Mouse (Mus musculus) G1E (cell line): ENCODE measurements around the gene Napb. TPM values are rescaled to one million over a fixed set of nuclear protein-coding genes. Genes with fewer than 3 reads are reported as not detected.

ENCODE experiments used
- ATAC-seq: 2 replicates; pipeline ENCODE4 v1.8.0; 2016; ENCODE audit warnings: mild to moderate bottlenecking; ENCODE audit not compliant: insufficient number of reproducible peaks, poor library complexity, low FRiP score, severe bottlenecking; ENCODE audit errors: extremely low read depth
- DNase-seq: peaks from one replicate; pipeline ENCODE4 v3.0.0; 2012; ENCODE audit warnings: low spot score
- H3K27me3 ChIP-seq: 2 replicates; pipeline ENCODE4 v1.6.1; 2012; ENCODE audit warnings: mild to moderate bottlenecking, low read length, inconsistent platforms; ENCODE audit not compliant: insufficient read depth
- H3K36me3 ChIP-seq: replicated peaks from 2 replicates; pipeline ENCODE3; 2012; ENCODE audit warnings: mild to moderate bottlenecking, inconsistent platforms
- H3K4me1 ChIP-seq: 2 replicates; pipeline ENCODE4 v1.6.1; 2012; ENCODE audit warnings: low read depth, low read length, inconsistent platforms, mixed read lengths; ENCODE audit not compliant: insufficient read depth
- H3K4me3 ChIP-seq: 2 replicates; pipeline ENCODE4 v1.5.1; 2012; ENCODE audit warnings: low read depth, mild to moderate bottlenecking, inconsistent platforms, low read length, moderate library complexity, mixed read lengths
- H3K9me3 ChIP-seq: replicated peaks from 2 replicates; pipeline ENCODE4 v1.6.1; 2012; ENCODE audit warnings: inconsistent platforms
- CTCF ChIP-seq: IDR thresholded peaks from 2 replicates; pipeline ENCODE4 v1.5.1; 2012; ENCODE audit warnings: low read depth, low read length, inconsistent platforms, mixed read lengths
- GATA1 ChIP-seq: IDR thresholded peaks from 2 replicates; pipeline ENCODE4 v1.6.1; 2012; ENCODE audit warnings: borderline replicate concordance, low read length, inconsistent platforms, mixed read lengths
- GATA2 ChIP-seq: IDR thresholded peaks from 2 replicates; pipeline ENCODE4 v1.6.1; 2012; ENCODE audit warnings: low read depth, low read length, inconsistent platforms, borderline replicate concordance
- POLR2AphosphoS5 ChIP-seq: IDR thresholded peaks from 2 replicates; pipeline ENCODE4 v1.6.1; 2012; ENCODE audit warnings: low read depth, low read length, inconsistent platforms; ENCODE audit not compliant: insufficient replicate concordance
- TAL1 ChIP-seq: conservative IDR thresholded peaks from 2 replicates; pipeline ENCODE4 v1.6.1; 2012; ENCODE audit warnings: low read depth, low read length, inconsistent platforms, mixed read lengths
- polyA plus RNA-seq: library from polyadenylated mRNA; stranded (reverse); fragments of >175 nt; gene quantifications from 2 replicates; pipeline ENCODE4 v1.2.3, GENCODE M21; 2012
- total RNA-seq, 2 experiments: library from RNA; stranded (forward) in 1 of 2; stranded (reverse) in 1 of 2; fragments of 200-1000 nt in 1 of 2; fragments of >200 nt in 1 of 2; fragmentation: Nextera tagmentation in 1 of 2; gene quantifications; 2 replicates each; pipeline ENCODE4 v1.2.3; 2014 to 2017

Gene Napb
- total and polyA plus RNA-seq, 3 experiments: 0.16 TPM; not detected in 2

DNA sequence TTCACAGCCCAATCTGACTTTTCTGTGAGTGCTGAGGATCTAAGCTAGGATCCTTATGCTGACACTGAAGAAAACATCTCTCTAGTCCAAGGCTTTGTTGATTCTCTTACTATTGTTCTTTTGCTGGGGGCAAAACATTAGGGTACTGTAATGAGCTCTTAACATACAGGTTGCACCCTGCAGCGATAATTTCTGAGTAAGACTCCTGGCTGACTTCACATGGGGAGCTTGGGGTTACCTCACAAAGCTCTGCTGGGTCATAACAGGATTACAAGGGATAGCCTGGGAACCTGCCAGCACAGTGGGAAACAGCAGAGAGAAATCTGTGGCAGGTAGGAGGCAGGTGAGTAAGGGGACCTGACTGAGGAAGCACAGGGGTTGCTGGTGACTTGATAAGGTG is 17.8 kb upstream of the Napb start, which contains the start of gene Cstl1:
Cstl1 (plus strand) TSS at position 301 of the 400 bp plus-strand sequence.
- Histone ChIP-seq H3K4me3 (no peak within 1 kb of the TSS), H3K27me3 (no peaks in the 10 kb centered on the region), H3K4me1 (peaks cover 3% of the 10 kb centered on the region; the same call in 1 of the 2 replicates), H3K36me3 (no peaks in the 10 kb centered on the region), H3K9me3 (no peaks in the 10 kb centered on the region)
- ATAC-seq (no peak), DNase-seq (no peak)
- TF ChIP-seq TAL1: no peak
- TF ChIP-seq POLR2AphosphoS5: no peak
- TF ChIP-seq GATA1: no peak
- TF ChIP-seq CTCF: no peak
- no peak for TF ChIP-seq GATA2

DNA sequence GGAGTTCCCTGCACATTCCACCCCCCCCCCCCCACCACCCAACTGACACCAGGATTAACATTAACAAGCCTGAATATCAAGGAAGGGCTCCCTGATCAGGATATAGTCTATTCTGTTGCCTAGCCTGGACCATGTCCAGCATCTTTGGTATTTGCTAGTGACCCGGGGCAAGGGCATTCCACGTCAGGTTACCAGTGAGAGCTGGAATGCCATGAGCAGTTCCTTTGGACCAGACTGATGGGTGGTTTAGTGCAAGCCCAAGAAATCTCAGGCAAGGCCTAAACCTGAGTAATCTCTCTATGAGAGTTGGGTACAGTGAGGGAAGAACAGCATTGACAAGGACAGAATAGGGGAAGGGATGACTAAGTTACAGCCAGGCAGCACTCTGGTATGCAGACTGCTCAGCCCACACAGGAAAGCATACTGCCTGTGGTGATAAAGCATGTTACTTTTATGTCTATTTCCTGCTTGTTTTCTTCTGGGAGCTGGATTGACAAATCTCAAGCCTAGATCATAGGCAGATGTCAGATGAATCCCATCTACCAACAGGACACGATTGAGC is 11.7 kb upstream of the Napb start:
- Histone ChIP-seq H3K27me3 (peaks cover 2% of the 10 kb centered on the region; the same call in 1 of the 2 replicates), H3K4me3 (no peak overlapping the region), H3K4me1 (no peaks in the 10 kb centered on the region), H3K36me3 (no peaks in the 10 kb centered on the region), H3K9me3 (peaks cover 2% of the 10 kb centered on the region; the same call in 1 of the 2 replicates)
- ATAC-seq (no peak), DNase-seq (no peak)
- TF ChIP-seq CTCF: no peak

DNA sequence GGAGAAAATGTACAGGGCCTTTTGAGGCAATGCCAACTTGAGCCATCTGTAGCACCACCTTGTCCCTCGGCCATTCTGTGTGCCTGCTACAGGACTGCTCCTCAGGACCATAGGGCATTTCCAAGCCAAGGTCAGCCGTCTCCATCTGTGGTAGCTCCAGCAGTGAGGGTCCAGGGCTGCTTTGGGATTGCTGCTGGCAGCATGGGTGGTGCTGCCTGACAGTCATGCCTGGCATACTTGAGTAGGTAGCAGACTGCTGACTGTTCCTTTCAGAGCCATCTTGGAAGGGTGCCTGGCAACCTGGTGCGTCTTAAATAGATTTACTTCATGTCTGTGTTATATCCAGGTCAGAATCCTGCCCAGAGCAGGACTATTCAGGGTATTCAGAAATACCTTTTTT is 10.7 kb upstream of the Napb start:
- Histone ChIP-seq H3K27me3 (peaks cover 2% of the 10 kb centered on the region; the same call in 1 of the 2 replicates), H3K4me3 (no peak overlapping the region), H3K4me1 (no peaks in the 10 kb centered on the region), H3K9me3 (peaks cover 2% of the 10 kb centered on the region; the same call in 1 of the 2 replicates), H3K36me3 (no peaks in the 10 kb centered on the region)
- TF ChIP-seq GATA2 (no peak), GATA1 (no peak), POLR2AphosphoS5 (no peak), TAL1 (no peak), CTCF (no peak)
- DNase-seq (no peak), ATAC-seq (peak; percentile 4; the same call in 1 of the 2 replicates)

DNA sequence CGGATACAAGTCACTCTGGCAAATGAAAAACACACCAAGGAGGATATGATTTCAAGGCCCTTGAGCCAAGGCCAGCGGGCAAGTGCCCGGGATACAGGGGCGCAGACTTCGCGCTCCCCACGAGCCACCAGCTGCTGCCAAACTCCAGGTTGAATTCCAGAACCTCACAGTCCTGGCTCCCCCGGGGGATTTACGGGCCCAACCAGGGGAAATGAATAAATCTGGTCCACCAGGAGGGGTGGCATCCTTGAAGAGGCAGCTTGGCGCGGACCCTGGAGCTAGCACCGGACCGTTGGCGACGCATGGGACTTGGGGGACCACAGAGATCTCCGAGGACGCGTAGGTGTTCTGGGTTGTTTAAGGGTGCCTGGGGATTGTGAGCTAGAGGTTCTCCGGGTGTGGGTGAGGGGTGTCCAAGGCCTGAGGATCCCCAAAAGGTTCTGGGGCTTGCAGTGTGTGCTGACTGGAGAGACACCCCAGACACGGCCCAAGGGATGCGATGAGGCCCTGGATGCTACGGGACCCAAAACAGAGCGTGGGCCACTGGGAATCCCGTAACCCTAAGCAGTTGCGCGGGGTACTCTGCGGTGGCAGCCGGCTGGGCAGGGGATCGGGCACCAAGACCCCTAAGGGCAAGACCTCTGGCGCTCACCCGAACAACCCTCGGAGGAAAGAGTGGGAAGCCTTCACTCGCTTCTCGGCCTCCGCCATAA is 497 bp downstream of the Napb start:
- no peaks in the 10 kb centered on the region for H3K4me1 ChIP-seq
- peaks cover 19% of the 10 kb centered on the region for H3K9me3 ChIP-seq
- H3K27me3 ChIP-seq: no peaks in the 10 kb centered on the region
- TF ChIP-seq TAL1: no peak
- TF ChIP-seq POLR2AphosphoS5: no peak
- TF ChIP-seq CTCF: no peak
- no peak for TF ChIP-seq GATA1
- no peak for TF ChIP-seq GATA2
- H3K36me3 ChIP-seq: no peaks in the 10 kb centered on the region
- H3K4me3 ChIP-seq: peak overlapping the region; percentile 20; the same call in 1 of the 2 replicates
- DNase-seq (no peak), ATAC-seq (no peak)

DNA sequence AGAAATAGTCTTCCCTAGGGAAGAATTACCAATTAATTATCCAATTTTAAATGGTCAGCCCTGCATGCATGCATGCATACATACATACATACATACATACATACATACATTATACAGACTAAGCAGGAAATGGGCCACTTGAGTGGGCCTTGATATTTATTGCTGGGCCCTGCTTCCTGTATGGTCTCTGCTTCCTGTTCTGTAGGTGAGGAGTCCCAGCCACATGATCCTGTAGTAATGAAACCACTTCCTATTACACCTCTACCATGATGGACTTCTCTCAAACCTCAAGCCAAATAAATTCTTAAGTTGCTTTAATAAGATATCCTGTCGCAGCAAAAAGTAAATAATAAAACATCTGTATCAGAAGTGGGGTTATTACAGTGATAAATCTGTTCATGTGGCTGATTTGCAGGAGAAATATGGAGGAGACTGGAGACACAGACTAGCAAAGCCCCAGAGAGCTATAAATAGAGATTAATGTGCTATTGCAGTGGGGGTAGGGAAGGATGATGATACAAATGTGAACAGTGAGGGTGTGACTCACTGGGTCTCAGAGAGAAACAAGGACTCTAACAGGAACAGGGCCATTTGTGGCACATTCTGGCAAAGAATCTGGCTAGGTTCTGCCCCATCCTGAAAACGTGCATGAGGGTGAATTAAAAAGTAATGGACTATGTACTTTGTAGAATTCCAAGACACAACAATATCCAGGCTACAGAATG is 12.8 kb downstream of the Napb start:
- Histone ChIP-seq H3K36me3 (no peaks in the 10 kb centered on the region), H3K27me3 (no peaks in the 10 kb centered on the region), H3K4me3 (no peak overlapping the region), H3K9me3 (no peaks in the 10 kb centered on the region), H3K4me1 (no peaks in the 10 kb centered on the region)
- TF ChIP-seq POLR2AphosphoS5 (no peak), TAL1 (no peak), CTCF (no peak), GATA1 (no peak), GATA2 (no peak)
- DNase-seq (no peak), ATAC-seq (no peak)

DNA sequence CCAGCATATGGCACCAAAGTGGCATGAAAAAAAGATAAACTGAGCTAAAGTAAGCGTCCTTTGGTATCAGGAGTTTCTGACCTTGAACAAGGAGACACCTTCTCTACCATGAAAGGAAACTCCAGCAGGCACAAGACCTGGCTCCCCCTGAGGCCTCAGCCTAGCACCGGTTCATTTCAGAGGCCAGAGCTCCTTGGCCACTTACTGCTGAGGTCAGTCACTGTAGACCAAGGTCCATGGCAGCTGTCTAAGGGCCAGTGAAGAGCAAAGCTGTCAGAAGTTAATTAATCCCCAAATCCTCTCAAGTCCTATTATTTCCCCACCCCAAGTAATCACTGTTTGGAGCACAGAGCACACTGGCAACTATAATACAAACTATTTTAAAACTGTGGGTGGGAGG is 15.2 kb downstream of the Napb start:
- Histone ChIP-seq H3K27me3 (no peaks in the 10 kb centered on the region), H3K4me1 (no peaks in the 10 kb centered on the region), H3K36me3 (no peaks in the 10 kb centered on the region), H3K4me3 (no peak overlapping the region), H3K9me3 (no peaks in the 10 kb centered on the region)
- DNase-seq (no peak), ATAC-seq (no peak)
- TF ChIP-seq TAL1: no peak
- no peak for TF ChIP-seq GATA2
- TF ChIP-seq GATA1: no peak
- no peak for TF ChIP-seq POLR2AphosphoS5
- no peak for TF ChIP-seq CTCF
